Mouse (Mus musculus) heart, adult 8-10 months (tissue): ENCODE measurements around the gene Slc26a1. TPM values are rescaled to one million over a fixed set of nuclear protein-coding genes. Genes with fewer than 3 reads are reported as not detected.

Experiments
- total RNA-seq, 4 experiments: library from RNA; stranded (reverse); gene quantifications; 2 replicates each; pipeline ENCODE4 v1.2.4; 2022

Gene Slc26a1
- total RNA-seq, 4 experiments from 2014 or later: 0.06 TPM; not detected in 3

Other genes starting within 250 kb of the Slc26a1 start
- gene Atp5k, start 241.1 kb downstream of the Slc26a1 start, total RNA-seq: 1,000 to 10,000 TPM in 2 of 4 experiments, 100 to 1,000 TPM in 2; 523 to 1,345 (median 957) TPM
- 1 to 10 TPM; 1.5 to 3.0 (median 2.5) TPM for gene Mfsd7a, start 226.7 kb downstream of the Slc26a1 start, total RNA-seq
- 10 to 100 TPM; 29.3 to 32.0 (median 31.5) TPM for gene Pcgf3, start 214.3 kb downstream of the Slc26a1 start, total RNA-seq
- gene Cplx1, start 125.5 kb downstream of the Slc26a1 start, total RNA-seq: under 1 TPM; 0.22 to 0.24 (median 0.22) TPM
- gene Gak, start 45.8 kb downstream of the Slc26a1 start, total RNA-seq: 10 to 100 TPM; 20.1 to 26.2 (median 21.0) TPM
- 10 to 100 TPM in 3 of 4 experiments, 1 to 10 TPM in 1; 9.9 to 11.5 (median 11.0) TPM for gene Tmem175, start 45.8 kb downstream of the Slc26a1 start, total RNA-seq
- gene Idua, start 15.2 kb downstream of the Slc26a1 start, total RNA-seq: 10 to 100 TPM; 17.9 to 27.3 (median 21.1) TPM
- 1 to 10 TPM; 5.1 to 8.9 (median 6.1) TPM for gene Dgkq, start 5.9 kb downstream of the Slc26a1 start, total RNA-seq
- gene Fgfrl1, start 16.8 kb upstream of the Slc26a1 start, total RNA-seq: 10 to 100 TPM; 22.5 to 30.0 (median 26.3) TPM
- gene Rnf212, start 99.4 kb upstream of the Slc26a1 start, total RNA-seq: not detected
- gene Tmed11, start 119.8 kb upstream of the Slc26a1 start, total RNA-seq: not detected
- not detected for gene Vmn2r8, start 133.3 kb upstream of the Slc26a1 start, total RNA-seq
- not detected for gene Vmn2r9, start 177.0 kb upstream of the Slc26a1 start, total RNA-seq